Comparison of ENCODE assay signal across 35 mouse cellular contexts in genomic region chr12:34312113-34312719, GRCm38 (mm10).
"Had no signal": no experiment of that assay in that cellular context is flagged by ENCODE, and none has a peak within 500 bp of the region (broad histone marks: within the 10 kb centered on the region; RNA-seq: fewer than 3 reads in every experiment).

No protein-coding gene starts in this region.

- ATAC-seq: hindbrain, embryonic 16.5 days; hindbrain, postnatal 0 days; inflammation-experienced regulatory T-cells, adult 6 months; intestine, embryonic 15.5 days; intestine, embryonic 16.5 days; intestine, postnatal 0 days had no signal

- DNase-seq: heart, postnatal 10 days; heart, postnatal 14 days; heart, postnatal 36 days; heart, postnatal 4 days; kidney, adult 11 months; kidney, adult 18-20 months; kidney, adult 2 months; kidney, adult 8-10 months; kidney, adult 9 months; kidney, postnatal 10 days; kidney, postnatal 14 days; kidney, postnatal 25 days; kidney, postnatal 36 days; kidney, postnatal 4 days; layer of hippocampus, adult 9-11 months; layer of hippocampus, postnatal 36 days had no signal

- H3K4me3 ChIP-seq: heart, embryonic 10.5 days; heart, embryonic 12.5 days; heart, embryonic 13.5 days; heart, embryonic 15.5 days; hindbrain, embryonic 10.5 days; hindbrain, embryonic 12.5 days; hindbrain, embryonic 13.5 days; hindbrain, embryonic 15.5 days; intestine, embryonic 15.5 days; kidney, embryonic 15.5 days; layer of hippocampus, adult 2 months had no signal

- H3K9me3 ChIP-seq: heart, embryonic 10.5 days; heart, embryonic 12.5 days; heart, embryonic 13.5 days; heart, embryonic 15.5 days; hindbrain, embryonic 10.5 days; hindbrain, embryonic 12.5 days; hindbrain, embryonic 13.5 days; hindbrain, embryonic 15.5 days; intestine, embryonic 15.5 days; kidney, embryonic 15.5 days had no signal

- H3K4me1 ChIP-seq: heart, embryonic 10.5 days; heart, embryonic 12.5 days; heart, embryonic 13.5 days; heart, embryonic 15.5 days; hindbrain, embryonic 10.5 days; hindbrain, embryonic 12.5 days; hindbrain, embryonic 13.5 days; hindbrain, embryonic 15.5 days; intestine, embryonic 15.5 days; kidney, embryonic 15.5 days had no signal

- H3K9ac ChIP-seq: heart, embryonic 12.5 days; heart, embryonic 13.5 days; heart, embryonic 15.5 days; hindbrain, embryonic 12.5 days; hindbrain, embryonic 13.5 days; hindbrain, embryonic 14.5 days; hindbrain, embryonic 15.5 days; intestine, embryonic 15.5 days; kidney, embryonic 15.5 days had no signal

- H3K36me3 ChIP-seq: heart, embryonic 10.5 days; heart, embryonic 12.5 days; heart, embryonic 13.5 days; heart, embryonic 15.5 days; hindbrain, embryonic 10.5 days; hindbrain, embryonic 12.5 days; hindbrain, embryonic 13.5 days; hindbrain, embryonic 15.5 days; intestine, embryonic 15.5 days; kidney, embryonic 15.5 days had no signal

- H3K27ac ChIP-seq: heart, embryonic 10.5 days; heart, embryonic 13.5 days; heart, embryonic 15.5 days; hindbrain, embryonic 10.5 days; hindbrain, embryonic 12.5 days; hindbrain, embryonic 13.5 days; hindbrain, embryonic 14.5 days; hindbrain, embryonic 15.5 days; hindbrain, postnatal 0 days; intestine, embryonic 15.5 days; kidney, embryonic 15.5 days; kidney, postnatal 0 days; layer of hippocampus, adult 2 months had no signal

- H3K4me2 ChIP-seq: heart, embryonic 11.5 days; heart, embryonic 12.5 days; heart, embryonic 13.5 days; heart, embryonic 15.5 days; hindbrain, embryonic 12.5 days; hindbrain, embryonic 13.5 days; hindbrain, embryonic 14.5 days; hindbrain, embryonic 15.5 days; intestine, embryonic 15.5 days; kidney, embryonic 15.5 days had no signal

- H3K27me3 ChIP-seq: heart, embryonic 12.5 days; heart, embryonic 13.5 days; heart, embryonic 15.5 days; hindbrain, embryonic 12.5 days; hindbrain, embryonic 13.5 days; hindbrain, embryonic 15.5 days; intestine, embryonic 15.5 days; kidney, embryonic 15.5 days had no signal
